Mouse (Mus musculus) skeletal muscle tissue, adult 2 months (tissue): ENCODE data around the gene Dlg2.

ENCODE experiments used
- DNase-seq: peaks from one replicate; pipeline ENCODE4 v3.0.0-alpha.2; 2012; ENCODE audit warnings: low read depth, low spot score

Dlg2 gene

DNA sequence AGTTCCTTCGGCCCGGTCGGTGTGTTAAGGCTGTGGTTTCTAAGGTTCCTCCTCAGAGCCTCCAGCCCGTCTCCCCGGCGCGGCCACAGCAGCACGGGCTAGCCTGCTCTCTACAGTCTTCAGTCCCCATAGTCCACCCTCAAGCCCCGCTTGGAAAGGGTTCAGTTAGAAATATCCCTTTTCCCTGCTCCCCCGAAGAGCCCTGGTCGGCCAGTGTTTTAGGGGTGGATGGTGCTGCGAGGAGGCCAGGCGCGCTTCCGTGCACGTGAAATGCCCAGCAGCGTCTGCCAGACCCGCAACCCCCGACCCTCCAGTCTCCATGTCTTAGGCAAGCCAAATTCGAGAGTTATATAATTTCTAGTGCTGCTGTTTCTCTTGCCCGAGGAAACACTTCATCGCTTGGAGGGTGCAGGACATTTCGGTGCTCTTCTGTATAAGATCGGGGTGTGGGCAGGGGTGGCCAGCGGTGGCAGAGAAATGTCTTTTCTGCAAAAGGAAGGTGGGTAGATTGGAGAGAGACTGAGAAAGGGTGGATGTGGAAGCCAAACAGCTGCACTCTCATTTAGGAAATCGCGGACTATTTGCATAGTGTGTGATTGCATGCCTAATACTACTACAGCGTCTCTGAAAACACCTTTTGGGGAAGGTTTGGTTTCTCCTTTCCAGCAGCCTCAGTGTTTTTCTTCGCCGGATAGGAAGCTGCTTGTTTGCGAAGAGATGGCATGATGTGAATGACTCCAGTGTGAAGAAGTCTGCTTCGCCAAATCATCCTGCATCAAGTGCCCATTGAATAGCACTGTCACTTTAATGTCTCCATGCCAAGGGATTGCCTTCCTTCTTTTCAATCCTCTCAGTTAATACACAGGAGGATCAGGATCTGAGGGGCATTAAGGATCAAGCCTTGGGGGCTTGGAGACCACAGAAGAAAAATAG lies at the start of gene Dlg2:
TSS of gene Dlg2 (plus strand) at position 360 of the 933 bp plus-strand sequence.
- no peak for DNase-seq

GRCm38 (mm10) chr7:90427006-90427405 lies 49.5 kb upstream of the Dlg2 start:
- no peak for DNase-seq

- no peak for DNase-seq
These were observed 44.3 kb upstream of the Dlg2 start for GRCm38 (mm10) chr7:90432221-90432620.

DNA sequence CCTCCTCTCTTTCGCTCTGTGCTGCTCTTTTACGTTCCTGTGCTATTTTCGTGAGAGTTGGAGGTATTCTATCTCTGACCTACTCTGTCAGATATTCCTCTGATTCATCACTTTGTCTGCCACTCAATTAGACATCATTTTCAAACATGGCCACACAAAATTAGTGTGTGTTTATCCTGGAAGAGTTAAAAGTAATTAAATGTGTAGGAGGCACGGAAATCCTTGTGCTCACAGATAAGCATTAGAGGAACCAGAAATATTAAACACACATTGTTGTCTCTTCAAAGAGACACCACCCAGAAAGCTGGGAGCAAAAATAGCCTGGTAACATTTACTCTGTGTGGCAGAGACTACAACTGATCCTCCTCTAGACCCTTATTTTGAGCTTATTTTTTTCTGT lies 36.4 kb upstream of the Dlg2 start:
- DNase-seq, result no peak

- DNase-seq, result no peak
These were observed 34.4 kb upstream of the Dlg2 start for GRCm38 (mm10) chr7:90442070-90442469.

- DNase-seq, result peak; percentile 98
These were observed 33.9 kb upstream of the Dlg2 start, which contains the start of gene Crebzf for GRCm38 (mm10) chr7:90442518-90443080. Gene Crebzf, plus strand, starts transcription at chr7:90442729.

DNA sequence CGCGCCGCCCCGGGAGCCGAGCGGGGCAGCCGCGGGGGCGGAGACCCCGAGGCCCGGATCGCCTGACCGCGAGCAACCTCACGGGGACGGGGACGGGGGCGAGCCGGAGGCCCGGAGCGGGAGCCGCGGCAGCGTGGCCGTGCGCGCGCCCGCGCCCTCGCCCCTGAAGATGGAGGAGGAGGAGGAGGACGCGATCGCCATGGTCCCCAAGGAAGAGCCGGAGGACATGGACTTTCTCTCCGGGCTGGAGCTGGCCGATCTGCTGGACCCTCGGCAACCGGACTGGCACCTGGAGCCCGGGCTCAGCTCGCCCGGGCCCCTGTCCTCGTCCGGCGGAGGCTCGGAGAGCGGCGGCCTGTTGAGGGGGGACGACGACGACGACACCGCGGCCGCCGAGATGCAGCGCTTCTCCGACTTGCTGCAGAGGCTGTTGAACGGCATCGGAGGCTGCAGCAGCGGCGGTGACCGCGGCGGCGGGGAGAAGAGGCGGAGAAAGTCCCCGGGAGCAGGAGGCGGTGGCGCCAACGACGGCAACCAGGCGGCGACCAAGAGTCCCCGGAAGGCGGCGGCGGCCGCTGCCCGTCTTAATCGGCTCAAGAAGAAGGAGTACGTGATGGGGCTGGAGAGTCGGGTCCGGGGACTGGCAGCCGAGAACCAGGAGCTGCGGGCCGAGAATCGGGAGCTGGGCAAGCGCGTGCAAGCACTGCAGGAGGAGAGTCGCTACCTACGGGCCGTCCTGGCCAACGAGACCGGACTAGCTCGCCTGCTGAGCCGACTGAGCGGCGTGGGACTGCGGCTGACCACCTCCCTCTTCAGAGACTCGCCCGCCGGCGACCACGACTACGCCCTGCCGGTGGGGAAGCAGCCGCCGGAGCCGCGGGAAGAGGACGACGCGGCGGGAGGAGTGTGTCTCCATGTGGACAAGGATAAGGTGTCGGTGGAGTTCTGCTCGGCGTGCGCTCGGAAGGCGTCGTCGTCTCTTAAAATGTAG lies 33.1 kb upstream of the Dlg2 start:
- DNase-seq, result peak; percentile 38

DNA sequence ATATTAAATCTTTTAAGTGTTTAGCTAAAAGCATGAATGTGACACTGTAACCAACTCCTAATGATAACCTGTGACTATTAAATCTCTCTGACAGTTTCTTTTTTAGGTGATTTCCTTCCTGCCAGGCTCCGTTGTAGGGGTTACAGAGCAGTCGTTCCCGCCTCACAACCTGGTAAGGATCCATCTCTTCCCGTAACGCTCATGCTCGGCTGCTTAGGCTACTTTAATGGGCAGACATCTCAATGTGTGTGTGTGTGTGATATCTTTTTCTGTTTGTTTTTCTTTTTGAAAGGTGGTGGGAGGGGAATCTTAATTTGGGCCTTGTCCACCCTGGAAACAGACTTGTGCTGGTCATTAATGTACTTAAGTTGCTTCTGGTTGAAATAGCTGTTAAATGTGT lies 32.3 kb upstream of the Dlg2 start:
- no peak for DNase-seq

- DNase-seq, result no peak
These were observed 20.2 kb upstream of the Dlg2 start for GRCm38 (mm10) chr7:90456149-90456844.

GRCm38 (mm10) chr7:90456845-90457468 lies 19.5 kb upstream of the Dlg2 start, which contains the start of gene Tmem126a:
Gene Tmem126a, minus strand, starts transcription at chr7:90457229.
- peak; percentile 88 for DNase-seq

- no peak for DNase-seq
These were observed 19.0 kb upstream of the Dlg2 start for GRCm38 (mm10) chr7:90457517-90457916.

GRCm38 (mm10) chr7:90460330-90460729 lies 16.1 kb upstream of the Dlg2 start:
- DNase-seq, result no peak

GRCm38 (mm10) chr7:90460930-90461329 lies 15.5 kb upstream of the Dlg2 start:
- DNase-seq, result no peak

DNA sequence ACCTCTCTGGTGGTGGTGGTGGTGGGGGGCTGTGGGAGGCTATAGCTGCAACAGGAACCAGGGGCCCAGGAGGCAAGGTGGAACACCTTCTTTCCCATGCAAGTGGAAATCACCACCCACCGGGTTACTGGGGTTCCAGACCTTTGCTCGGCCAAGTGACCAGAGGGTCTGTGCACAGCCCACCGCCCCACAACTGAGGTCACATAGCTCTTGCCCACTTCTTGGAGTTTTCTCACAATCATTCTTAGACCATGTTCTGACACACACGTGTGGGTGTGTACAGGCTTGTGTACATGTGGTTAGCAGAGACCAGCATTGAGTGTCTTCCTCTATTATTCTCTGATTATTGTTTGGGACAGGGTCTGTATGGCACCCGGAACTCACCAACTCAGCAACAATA lies 15.0 kb upstream of the Dlg2 start:
- DNase-seq, result no peak

- DNase-seq, result no peak
These were observed 3.0 kb upstream of the Dlg2 start for GRCm38 (mm10) chr7:90473511-90473910.

GRCm38 (mm10) chr7:90475793-90476312 lies 619 bp upstream of the Dlg2 start, which contains the start of gene Tmem126b:
Gene Tmem126b, minus strand, starts transcription at chr7:90476001.
- DNase-seq, result peak; percentile 98

- no peak for DNase-seq
These were observed 6.1 kb downstream of the Dlg2 start for GRCm38 (mm10) chr7:90482607-90483006.

DNA sequence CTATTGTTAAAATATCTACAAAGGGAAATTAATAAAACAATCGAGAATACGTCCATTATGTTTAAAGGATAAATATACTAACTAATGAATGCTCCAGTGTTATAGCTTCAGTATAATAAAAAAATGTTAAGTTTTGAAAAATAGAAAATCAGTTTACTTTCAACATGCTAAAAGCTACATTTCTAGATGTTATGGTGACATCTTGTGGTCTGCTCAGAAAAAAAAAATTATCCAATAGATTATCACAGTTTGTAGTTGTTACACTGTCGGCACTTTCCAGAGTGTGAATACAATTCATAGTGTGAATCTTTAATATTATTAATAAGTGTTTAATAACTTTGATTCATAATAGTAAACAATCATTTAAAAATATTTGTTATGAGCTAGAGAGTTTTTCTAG lies 31.7 kb downstream of the Dlg2 start:
- DNase-seq, result no peak

DNA sequence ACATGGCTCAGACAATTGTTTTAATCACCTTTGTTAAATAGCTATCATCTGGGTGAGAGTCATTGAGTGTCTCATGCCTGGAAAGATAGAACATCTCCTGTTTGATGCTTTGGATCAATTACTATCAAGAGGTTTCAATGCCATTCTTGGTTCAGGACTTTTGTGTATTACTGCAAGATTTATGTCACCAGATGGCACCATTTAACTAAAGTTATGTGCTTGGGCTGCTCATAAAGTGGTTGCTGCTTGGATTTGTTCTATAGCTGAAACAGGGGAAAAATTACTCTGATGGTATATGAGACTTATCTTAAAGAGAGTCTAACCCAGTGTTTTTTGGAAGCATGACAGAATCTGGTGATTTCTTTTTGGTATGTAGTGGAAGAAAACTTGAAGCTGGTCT lies 35.8 kb downstream of the Dlg2 start:
- no peak for DNase-seq
